ENCODE assay signal across 8 mouse cellular contexts in genomic region chr10:95501463-95502081, GRCm38 (mm10). TPM values are rescaled to one million over a fixed set of nuclear protein-coding genes. Genes with fewer than 3 reads are reported as not detected.
A peak's percentile ranks its signal among the peaks of the same experiment; 100 is the strongest.
DNase-seq lines count a peak whose midpoint lies in the region; ATAC-seq lines count a peak whose summit lies in the region.

TSS of gene Mrpl42 (minus strand) at chr10:95501940.

- no peaks in the 10 kb centered on the region for H3K9me3 ChIP-seq in intestine, embryonic 14.5 days (ENCODE audit: control insufficient read depth, low read length)

- H3K27me3 ChIP-seq in intestine, embryonic 14.5 days (replicated peaks; ENCODE audit: control insufficient read depth, insufficient read depth, low read length): no peaks in the 10 kb centered on the region

- peak; percentile 94 for ATAC-seq in intestine, embryonic 14.5 days (replicated peaks; ENCODE audit: low FRiP score, low TSS enrichment, low read depth)
- ATAC-seq in megakaryocyte progenitor cell, adult 5-6 weeks (replicated peaks; ENCODE audit: poor library complexity): peak; percentile 99

- under 1% methylated on average over 35 of the region's 35 CpGs for WGBS in intestine, embryonic 14.5 days

- H3K9ac ChIP-seq in intestine, embryonic 14.5 days (ENCODE audit: low read length): peak within 1 kb of the TSS; percentile 89

- peak within 1 kb of the TSS; percentile 79 for H3K27ac ChIP-seq in intestine, embryonic 14.5 days (ENCODE audit: low read depth)

- H3K4me3 ChIP-seq in intestine, embryonic 14.5 days (ENCODE audit: low read depth, low read length): peak within 1 kb of the TSS; percentile 94

- peaks cover 12% of the 10 kb centered on the region for H3K4me1 ChIP-seq in intestine, embryonic 14.5 days (replicated peaks; ENCODE audit: control insufficient read depth, insufficient read depth, low read length)

- peaks cover 12% of the 10 kb centered on the region for H3K36me3 ChIP-seq in intestine, embryonic 14.5 days (ENCODE audit: control insufficient read depth, insufficient read depth, low read length)

- H3K4me2 ChIP-seq in intestine, embryonic 14.5 days (ENCODE audit: low read length): peak within 1 kb of the TSS; percentile 75

- intact Hi-C loops in gastrocnemius, postnatal 36 days (cut with DNase I): no loop called here
- intact Hi-C loops in left cerebral cortex, postnatal 10 days (cut with DNase I): no loop called here

- peak; percentile 79 for DNase-seq in adrenal gland, adult 8-10 months
- peak; percentile 81 for DNase-seq in embryo, embryonic 11.5 days (ENCODE audit: low read depth, low spot score)
- peak; percentile 71 to 77 for DNase-seq in gastrocnemius, postnatal 36 days
- DNase-seq in intestine, embryonic 14.5 days (ENCODE audit: low spot score): peak; percentile 91
- DNase-seq in left cerebral cortex, postnatal 10 days (ENCODE audit: extremely low spot score in 1 of 2, low spot score in 2 of 2): peak; percentile 70 to 90
- peak; percentile 82 for DNase-seq in right cerebral cortex, postnatal 14 days
- peak; percentile 72 for DNase-seq in urinary bladder, postnatal 25 days (ENCODE audit: low spot score)

RNA-seq across cellular contexts. Expression of gene Mrpl42, which starts in this region (rescaled TPM):
- 10 to 100 TPM; 80.4 to 93.6 (median 88.5) TPM for total RNA-seq in adrenal gland, adult 8-10 months (2022)
- total RNA-seq in gastrocnemius, postnatal 36 days (2021): 100 to 1,000 TPM; 298 to 322 TPM
- polyA plus RNA-seq in intestine, embryonic 14.5 days (2014; fragmentation: Nextera tagmentation; extraction: Ambion mirVana): 380 and 384 TPM in 2 replicates
- total RNA-seq in left cerebral cortex, postnatal 10 days (2021): 10 to 100 TPM; 79.0 to 82.0 TPM
- 241 and 298 TPM in 2 replicates for total RNA-seq in megakaryocyte progenitor cell, adult 5-6 weeks (2015)
- 245 and 254 TPM in 2 replicates for total RNA-seq in megakaryocyte progenitor cell, adult 5-6 weeks (2017)

Comparison
In these comparisons a context has a peak if more than half of its experiments do, and no peak if none do; other contexts are left out.
1. Peak in every context shown above with its lines: DNase-seq, ATAC-seq, H3K4me3 ChIP-seq and H3K27ac ChIP-seq.